Mouse (Mus musculus) brain, embryonic 14.5 days (tissue): ENCODE results near the gene Jagn1.

Source experiments
- CTCF ChIP-seq: fragments of 200-500 bp; IDR thresholded peaks from 2 replicates; pipeline ENCODE4 v1.5.1; 2012; ENCODE audit warnings: inconsistent platforms, mild to moderate bottlenecking, moderate library complexity, borderline replicate concordance; ENCODE audit not compliant: insufficient read depth, insufficient read length; ENCODE audit errors: extremely low read depth
- POLR2A ChIP-seq: fragments of 200-500 bp; IDR thresholded peaks from 2 replicates; pipeline ENCODE4 v1.6.1; 2012; ENCODE audit warnings: mild to moderate bottlenecking, inconsistent platforms, borderline replicate concordance; ENCODE audit not compliant: poor library complexity, insufficient read depth, insufficient read length, severe bottlenecking; ENCODE audit errors: extremely low read depth

GRCm38 (mm10) chr6:113394811-113395210 is 47.6 kb upstream of the Jagn1 start:
- TF ChIP-seq CTCF (no peak), POLR2A (no peak)
